Mouse (Mus musculus) forebrain, embryonic 12.5 days (tissue): ENCODE measurements at regions not wholly inside any gene's neighbourhood (a gene's known extent, or its start where the extent isn't known, plus 50 kb on each side); places are given as distances from the start of the nearest gene placed in this dataset.

Source experiments
- ATAC-seq: fragments of 200-750 bp; cut with Nextera tagmentation; 2 replicates; pipeline ENCODE4 v1.8.0; 2017; ENCODE audit warnings: moderate TSS enrichment; ENCODE audit not compliant: low FRiP score
- H3K27ac ChIP-seq: fragments of 300-500 bp; sonication (generic); 2 replicates; pipeline ENCODE4 v1.5.1; 2016; ENCODE audit warnings: mild to moderate bottlenecking
- H3K27me3 ChIP-seq: fragments of 300-500 bp; sonication (generic); 2 replicates; pipeline ENCODE4 v1.6.1; 2016; ENCODE audit warnings: mild to moderate bottlenecking
- H3K36me3 ChIP-seq: fragments of 300-500 bp; sonication (generic); replicated peaks from 2 replicates; pipeline ENCODE4 v1.6.1; 2016; ENCODE audit warnings: mild to moderate bottlenecking
- H3K4me1 ChIP-seq: fragments of 300-500 bp; sonication (generic); 2 replicates; pipeline ENCODE4 v1.6.1; 2016
- H3K4me2 ChIP-seq: fragments of 300-500 bp; sonication (generic); 2 replicates; pipeline ENCODE4 v1.6.1; 2016; ENCODE audit warnings: mild to moderate bottlenecking, moderate library complexity
- H3K4me3 ChIP-seq: fragments of 300-500 bp; sonication (generic); replicated peaks from 2 replicates; pipeline ENCODE4 v1.5.1; 2016; ENCODE audit warnings: mild to moderate bottlenecking
- H3K9ac ChIP-seq: fragments of 300-500 bp; sonication (generic); 2 replicates; pipeline ENCODE4 v1.6.1; 2016; ENCODE audit warnings: mild to moderate bottlenecking
- H3K9me3 ChIP-seq: fragments of 300-500 bp; sonication (generic); 2 replicates; pipeline ENCODE4 v1.6.1; 2016

- no peak overlapping the region for H3K4me2 ChIP-seq
- H3K9ac ChIP-seq, result no peak overlapping the region
- ATAC-seq, result no peak
- H3K4me1 ChIP-seq, result no peaks in the 10 kb centered on the region
- no peaks in the 10 kb centered on the region for H3K27me3 ChIP-seq
- H3K36me3 ChIP-seq, result no peaks in the 10 kb centered on the region
- no peak overlapping the region for H3K4me3 ChIP-seq
- no peak overlapping the region for H3K27ac ChIP-seq
- no peaks in the 10 kb centered on the region for H3K9me3 ChIP-seq
Observed at GRCm38 (mm10) chr12:39472984-39473383, 564.8 kb downstream of the Arl4a start.
